Mouse (Mus musculus): ENCODE results near the gene Dop1b.
A peak's percentile ranks its signal among the peaks of the same experiment; 100 is the strongest.
"Not testable (repeated sequence)": the region's sequence is repeated elsewhere in the genome, so short reads cannot be mapped to it uniquely, and the experiment has no call there.

The Dop1b gene

GRCm38 (mm10) chr16:93711411-93712188 is at the start of gene Dop1b:
Dop1b (plus strand) TSS chr16:93711904.
- DNase-seq, result peak; percentile 99

- DNase-seq, result no peak
Observed at GRCm38 (mm10) chr16:93667976-93668375, 43.7 kb upstream of the Dop1b start.

GRCm38 (mm10) chr16:93669521-93669920 is 42.2 kb upstream of the Dop1b start:
- DNase-seq, result no peak

DNA sequence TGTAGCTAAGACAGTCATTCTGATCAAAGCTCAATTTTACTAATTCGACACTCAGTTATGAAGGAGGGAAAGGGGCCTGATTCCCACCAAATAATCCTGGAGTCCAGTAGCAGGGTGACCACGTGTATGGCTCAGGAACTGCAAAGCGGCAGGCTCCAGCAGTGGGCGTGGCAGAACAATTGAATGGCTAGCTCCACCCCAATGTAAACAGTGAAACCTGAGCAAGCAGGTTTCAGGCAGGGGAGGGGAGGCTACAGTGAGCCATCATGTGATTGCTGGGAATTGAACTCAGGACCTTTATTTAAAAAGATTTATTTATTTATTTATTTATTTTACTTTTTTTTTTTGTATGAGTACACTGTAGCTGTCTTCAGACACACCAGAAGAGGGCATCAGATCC is 41.2 kb upstream of the Dop1b start:
- not testable (repeated sequence) for DNase-seq

- no peak for DNase-seq
Observed at GRCm38 (mm10) chr16:93671064-93671463, 40.6 kb upstream of the Dop1b start.

DNA sequence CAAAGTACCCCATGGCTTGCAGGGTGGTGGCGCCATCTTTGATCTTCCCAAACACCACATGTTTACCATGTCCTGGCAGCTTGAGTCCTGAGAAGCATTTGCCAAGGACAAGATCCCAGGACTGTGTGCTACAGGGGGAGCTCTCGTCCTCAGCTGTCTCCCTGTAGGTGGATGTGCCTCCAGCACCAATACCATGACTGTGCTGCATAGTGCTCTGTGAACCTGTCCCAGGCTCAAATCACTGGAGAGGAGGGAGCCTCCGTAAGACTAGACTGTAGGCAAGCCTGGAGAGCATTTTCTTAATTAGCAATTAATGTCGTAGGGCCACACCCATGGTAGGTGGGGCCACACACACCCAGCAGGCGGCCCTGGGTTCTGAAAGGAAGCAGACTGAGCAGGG is 35.3 kb upstream of the Dop1b start:
- DNase-seq, result no peak

DNA sequence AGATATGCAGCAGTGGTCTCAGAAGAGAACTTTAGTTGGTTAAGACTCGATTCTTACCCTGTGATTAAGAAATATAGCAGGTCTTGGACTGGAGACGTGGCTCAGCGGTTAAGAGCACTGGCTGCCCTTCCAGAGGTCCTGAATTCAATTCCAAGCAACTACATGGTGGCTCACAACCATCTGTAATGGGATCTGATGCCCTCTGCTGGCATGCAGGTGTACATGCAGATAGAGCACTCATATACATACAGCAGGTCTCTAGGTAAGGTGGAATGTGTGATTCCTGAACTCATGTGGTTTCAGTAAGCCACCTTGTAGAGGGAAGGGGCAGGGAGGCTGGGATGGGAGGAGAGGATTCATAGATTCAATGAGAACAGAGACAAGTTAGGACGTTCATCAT is 33.5 kb upstream of the Dop1b start:
- no peak for DNase-seq

GRCm38 (mm10) chr16:93679165-93679564 is 32.5 kb upstream of the Dop1b start:
- no peak for DNase-seq

- no peak for DNase-seq
Observed at GRCm38 (mm10) chr16:93682156-93682688, 29.5 kb upstream of the Dop1b start.

GRCm38 (mm10) chr16:93682689-93683507 is 28.8 kb upstream of the Dop1b start, which contains the start of gene Cbr3:
Cbr3 (plus strand) TSS chr16:93683215.
- DNase-seq, result peak; percentile 63

- no peak for DNase-seq
Observed at GRCm38 (mm10) chr16:93683508-93684236, 28.0 kb upstream of the Dop1b start.

GRCm38 (mm10) chr16:93684441-93684840 is 27.3 kb upstream of the Dop1b start:
- DNase-seq, result no peak

GRCm38 (mm10) chr16:93685783-93686182 is 25.9 kb upstream of the Dop1b start:
- DNase-seq, result not testable (repeated sequence)

DNA sequence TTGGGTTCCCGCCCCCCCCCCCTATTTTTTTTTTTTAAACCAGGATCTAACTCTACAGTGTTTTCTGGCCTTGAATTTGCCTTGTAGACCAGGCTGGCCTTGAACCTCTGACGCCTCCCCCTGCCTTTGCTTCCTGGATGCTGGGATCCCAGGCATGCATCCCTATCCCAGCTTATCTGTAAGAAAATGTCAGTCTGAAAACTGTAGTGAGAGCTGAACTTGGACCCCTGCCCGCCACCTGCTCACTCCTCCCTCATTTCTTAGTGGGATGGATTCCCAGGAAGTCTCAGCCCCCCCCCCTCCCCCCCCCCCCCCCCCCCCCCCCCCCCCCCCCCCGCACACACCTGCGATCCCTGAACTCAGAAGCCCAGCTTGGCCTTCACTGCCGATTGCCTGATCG is 25.3 kb upstream of the Dop1b start:
- no peak for DNase-seq

- no peak for DNase-seq
Observed at GRCm38 (mm10) chr16:93686945-93687344, 24.8 kb upstream of the Dop1b start.

- DNase-seq, result no peak
Observed at GRCm38 (mm10) chr16:93691206-93691841, 20.4 kb upstream of the Dop1b start.

DNA sequence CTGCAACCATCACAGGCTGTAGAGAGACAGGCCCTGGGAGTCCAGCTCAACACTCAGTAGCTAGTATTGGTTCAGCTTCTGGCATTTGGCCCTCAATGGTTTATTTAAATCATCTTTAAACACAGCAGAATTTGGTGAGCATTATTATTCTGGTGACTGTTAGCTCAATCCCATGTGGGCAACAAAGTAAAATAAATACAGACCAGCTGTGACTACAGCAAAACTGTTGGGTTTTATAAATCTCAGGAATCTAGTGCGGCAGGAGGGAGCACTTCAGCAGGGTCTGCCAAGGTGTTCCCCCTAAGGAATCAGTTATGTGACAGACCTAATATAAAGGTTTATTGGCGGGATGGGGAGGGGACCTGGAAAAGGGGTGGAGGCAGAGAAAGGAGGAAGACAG is 19.0 kb upstream of the Dop1b start:
- no peak for DNase-seq

GRCm38 (mm10) chr16:93707116-93707515 is 4.6 kb upstream of the Dop1b start:
- DNase-seq, result no peak

DNA sequence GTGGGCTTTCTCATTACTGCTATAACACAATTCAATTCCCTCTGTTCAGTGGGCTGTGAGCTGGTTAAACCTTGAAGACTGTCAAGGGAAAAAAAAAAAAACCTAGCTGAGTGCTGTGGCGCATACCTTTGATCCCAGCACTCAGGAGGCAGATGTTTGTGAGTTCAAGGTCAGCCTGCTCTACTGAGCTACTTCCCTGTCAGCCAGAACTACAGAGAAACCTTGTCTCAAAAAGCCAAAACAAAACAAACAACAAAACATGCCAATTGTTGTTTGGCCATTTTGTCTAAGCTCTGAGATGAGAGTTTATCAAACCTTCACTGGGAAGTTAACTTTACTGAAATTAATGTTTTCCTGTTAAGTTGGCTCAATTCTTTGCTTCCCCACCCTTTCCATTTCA is 2.5 kb upstream of the Dop1b start:
- no peak for DNase-seq

DNA sequence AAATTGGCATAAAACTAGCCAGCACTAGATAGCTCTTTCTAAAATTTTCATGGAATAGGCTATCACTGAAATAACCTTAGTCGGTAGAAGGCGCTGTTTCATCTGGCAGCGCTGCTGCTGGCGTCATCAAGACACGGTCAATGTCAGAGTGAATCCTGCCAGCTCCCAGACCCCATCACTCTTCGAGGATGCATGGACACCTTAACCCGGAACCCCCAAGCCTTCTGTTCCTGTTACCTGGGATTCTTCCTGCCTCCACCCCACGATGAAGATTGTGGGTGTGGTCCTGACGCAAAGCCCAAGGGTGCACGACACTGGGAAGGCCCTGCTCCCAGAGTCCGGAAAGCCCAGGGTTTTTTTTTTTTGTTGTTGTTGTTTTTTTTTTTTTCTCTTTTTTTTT is 780 bp upstream of the Dop1b start:
- DNase-seq, result peak; percentile 59

GRCm38 (mm10) chr16:93712189-93712885 is 633 bp downstream of the Dop1b start:
- DNase-seq, result no peak

- DNase-seq, result no peak
Observed at GRCm38 (mm10) chr16:93712966-93713365, 1.3 kb downstream of the Dop1b start.
